Mouse (Mus musculus) cerebellum, postnatal 14 days (tissue): Measurements from ENCODE around the gene Sorl1.

ENCODE experiments used
- DNase-seq, 2 experiments: peaks; one replicate each; pipeline ENCODE4 v3.0.0; 2021; ENCODE audit warnings: mixed read lengths in 2 of 2

The Sorl1 gene

GRCm38 (mm10) chr9:42121631-42122354, 2.3 kb downstream of the Sorl1 start:
- peak in 1 of 2 experiments; percentile 54 for DNase-seq

GRCm38 (mm10) chr9:42116418-42117056, 7.6 kb downstream of the Sorl1 start:
- no peak for DNase-seq

GRCm38 (mm10) chr9:42115078-42115477, 9.0 kb downstream of the Sorl1 start:
- DNase-seq, result no peak

- no peak for DNase-seq
These were observed 10.8 kb downstream of the Sorl1 start for GRCm38 (mm10) chr9:42113316-42113715.

GRCm38 (mm10) chr9:42112691-42113090, 11.4 kb downstream of the Sorl1 start:
- no peak for DNase-seq

- no peak for DNase-seq
These were observed 12.8 kb downstream of the Sorl1 start for GRCm38 (mm10) chr9:42111256-42111655.

- DNase-seq, result peak in 1 of 2 experiments; percentile 47
These were observed 14.2 kb downstream of the Sorl1 start for GRCm38 (mm10) chr9:42109837-42110451.

- DNase-seq, result no peak
These were observed 15.0 kb downstream of the Sorl1 start for GRCm38 (mm10) chr9:42109131-42109530.

GRCm38 (mm10) chr9:42108369-42108951, 15.6 kb downstream of the Sorl1 start:
- peak in 1 of 2 experiments; percentile 59 for DNase-seq

- DNase-seq, result peak; percentile 90 to 95
These were observed 17.0 kb downstream of the Sorl1 start for GRCm38 (mm10) chr9:42107062-42107461.

GRCm38 (mm10) chr9:42106305-42106704, 17.8 kb downstream of the Sorl1 start:
- peak; percentile 58 to 61 for DNase-seq

GRCm38 (mm10) chr9:42103546-42103945, 20.6 kb downstream of the Sorl1 start:
- DNase-seq, result no peak

GRCm38 (mm10) chr9:42102013-42102412, 22.1 kb downstream of the Sorl1 start:
- no peak for DNase-seq

GRCm38 (mm10) chr9:42101266-42101665, 22.8 kb downstream of the Sorl1 start:
- DNase-seq, result peak; percentile 76 to 84

GRCm38 (mm10) chr9:42100618-42101210, 23.4 kb downstream of the Sorl1 start:
- peak in 1 of 2 experiments; percentile 62 for DNase-seq

- no peak for DNase-seq
These were observed 25.5 kb downstream of the Sorl1 start for GRCm38 (mm10) chr9:42098474-42099121.

- no peak for DNase-seq
These were observed 26.2 kb downstream of the Sorl1 start for GRCm38 (mm10) chr9:42097731-42098473.

- DNase-seq, result no peak
These were observed 26.9 kb downstream of the Sorl1 start for GRCm38 (mm10) chr9:42097006-42097730.

- peak; percentile 75 to 78 for DNase-seq
These were observed 29.3 kb downstream of the Sorl1 start for GRCm38 (mm10) chr9:42094752-42095151.

GRCm38 (mm10) chr9:42094028-42094551, 30.0 kb downstream of the Sorl1 start:
- no peak for DNase-seq

GRCm38 (mm10) chr9:42092749-42093148, 31.3 kb downstream of the Sorl1 start:
- DNase-seq, result no peak
